Mouse (Mus musculus) liver, adult (tissue): ENCODE measurements around the gene Slc39a11.

ENCODE experiments used
- GATA4 ChIP-seq: IDR thresholded peaks from 2 replicates; pipeline ENCODE4 v1.6.1; 2014; ENCODE audit warnings: mild to moderate bottlenecking, low read length; ENCODE audit not compliant: insufficient replicate concordance

The Slc39a11 gene

DNA sequence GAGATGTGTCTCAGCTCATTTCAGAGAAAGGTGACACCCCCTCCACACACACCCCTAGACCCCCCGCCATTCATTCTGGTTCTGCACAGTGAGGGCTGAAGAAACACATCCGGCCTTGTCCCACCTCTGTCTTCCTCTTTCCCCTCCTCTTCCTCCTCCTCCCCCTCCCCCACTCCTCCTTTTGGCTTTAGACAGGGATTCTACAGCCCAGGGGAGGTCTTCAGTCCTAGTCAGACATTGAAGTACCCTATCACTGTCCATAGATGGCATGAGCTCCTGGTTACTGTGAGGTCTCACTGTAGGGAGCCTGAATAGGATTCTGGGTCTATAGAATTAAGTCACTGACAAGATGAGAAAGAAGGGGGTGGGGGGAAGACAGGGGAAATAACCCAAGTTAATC lies 28.9 kb downstream of the Slc39a11 start:
- no peak for TF ChIP-seq GATA4

DNA sequence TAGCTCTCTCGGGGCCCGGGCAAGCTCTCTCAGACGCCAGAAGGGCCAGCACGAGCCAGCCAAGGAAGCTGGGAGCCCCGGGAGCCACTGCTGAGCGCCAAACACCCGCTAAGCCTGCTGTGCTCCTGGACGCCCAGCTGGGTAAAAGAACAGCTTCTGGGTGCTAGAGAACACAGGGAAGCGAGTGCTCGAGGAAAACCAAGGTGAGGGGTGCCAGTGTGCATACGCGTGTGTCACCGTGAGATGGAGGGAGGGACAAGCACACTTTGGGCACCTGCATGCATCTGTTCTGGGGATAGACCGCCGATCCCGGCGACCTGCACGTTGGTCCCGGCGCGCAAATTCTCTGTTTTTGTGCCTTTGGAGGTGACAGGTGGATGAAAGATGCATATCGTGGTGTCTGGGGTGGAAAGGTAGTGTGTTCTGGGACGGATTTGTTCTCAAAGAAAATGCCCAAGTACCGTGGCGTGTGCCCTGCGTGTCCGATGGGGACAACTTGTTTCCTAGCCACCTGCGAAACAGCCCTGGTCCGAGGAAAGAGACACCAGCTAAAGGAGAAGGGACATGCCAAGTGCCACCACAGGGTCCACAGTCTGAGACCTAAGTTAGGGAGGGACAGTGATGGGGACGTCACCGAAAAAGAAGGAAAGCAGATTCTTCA lies 30.3 kb downstream of the Slc39a11 start:
- no peak for TF ChIP-seq GATA4

DNA sequence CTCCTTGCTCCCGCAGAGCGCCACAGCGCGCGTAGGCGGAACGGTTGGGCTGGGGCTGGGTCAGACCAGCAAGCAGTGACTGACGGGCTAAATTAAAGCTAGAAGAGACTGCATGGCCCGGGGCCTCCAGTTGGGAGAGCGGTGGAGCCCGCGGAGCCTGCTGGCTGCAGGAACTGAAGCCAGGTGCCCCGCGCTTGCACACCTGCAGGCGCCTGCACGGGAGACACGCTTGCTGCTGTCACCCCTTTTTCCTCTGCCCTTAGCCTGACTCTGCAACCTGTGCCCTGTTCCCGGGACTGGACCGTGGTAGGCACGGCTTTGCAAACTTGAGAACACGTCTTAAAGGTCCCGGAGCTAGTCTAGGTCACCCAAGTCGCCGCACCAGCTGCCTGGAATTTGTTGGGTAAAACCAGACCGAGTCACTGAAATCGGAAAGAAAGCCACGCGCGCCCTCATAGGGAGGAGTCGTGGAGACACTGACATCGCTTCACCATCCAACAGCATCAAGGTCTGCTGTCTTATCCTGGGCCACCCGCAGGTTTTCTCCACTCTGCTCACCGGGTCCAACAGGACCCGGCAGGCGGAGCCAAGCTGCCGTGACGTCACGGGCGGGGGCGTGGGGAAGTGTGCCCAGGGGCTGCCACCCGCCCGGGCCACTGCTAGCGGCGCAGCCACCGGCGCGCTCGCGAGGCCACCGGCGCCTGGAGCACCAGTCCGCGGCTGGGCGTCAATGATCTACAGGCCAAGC lies 31.0 kb downstream of the Slc39a11 start, which contains the start of gene Sstr2:
Gene Sstr2 (plus strand): TSS at position 671 of the 748 bp plus-strand sequence.
- no peak for TF ChIP-seq GATA4

DNA sequence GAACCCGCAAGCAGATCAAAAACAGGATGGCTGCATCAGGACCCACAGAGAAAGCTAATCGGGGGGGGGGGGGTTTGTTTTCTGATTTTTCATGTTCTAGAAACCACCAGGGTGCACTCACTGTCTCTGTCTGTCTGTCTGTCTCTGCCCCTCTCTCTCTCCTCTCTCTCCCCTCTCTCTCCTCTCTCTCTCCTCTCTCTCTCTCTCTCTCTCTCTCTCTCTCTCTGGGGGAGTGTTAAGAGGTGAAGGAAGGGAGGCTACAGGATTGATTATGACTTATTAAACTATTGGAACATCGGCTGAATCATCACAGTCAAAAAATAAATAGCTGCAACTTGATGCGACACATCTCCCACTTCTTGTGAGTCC lies 31.6 kb downstream of the Slc39a11 start:
- no peak for TF ChIP-seq GATA4

DNA sequence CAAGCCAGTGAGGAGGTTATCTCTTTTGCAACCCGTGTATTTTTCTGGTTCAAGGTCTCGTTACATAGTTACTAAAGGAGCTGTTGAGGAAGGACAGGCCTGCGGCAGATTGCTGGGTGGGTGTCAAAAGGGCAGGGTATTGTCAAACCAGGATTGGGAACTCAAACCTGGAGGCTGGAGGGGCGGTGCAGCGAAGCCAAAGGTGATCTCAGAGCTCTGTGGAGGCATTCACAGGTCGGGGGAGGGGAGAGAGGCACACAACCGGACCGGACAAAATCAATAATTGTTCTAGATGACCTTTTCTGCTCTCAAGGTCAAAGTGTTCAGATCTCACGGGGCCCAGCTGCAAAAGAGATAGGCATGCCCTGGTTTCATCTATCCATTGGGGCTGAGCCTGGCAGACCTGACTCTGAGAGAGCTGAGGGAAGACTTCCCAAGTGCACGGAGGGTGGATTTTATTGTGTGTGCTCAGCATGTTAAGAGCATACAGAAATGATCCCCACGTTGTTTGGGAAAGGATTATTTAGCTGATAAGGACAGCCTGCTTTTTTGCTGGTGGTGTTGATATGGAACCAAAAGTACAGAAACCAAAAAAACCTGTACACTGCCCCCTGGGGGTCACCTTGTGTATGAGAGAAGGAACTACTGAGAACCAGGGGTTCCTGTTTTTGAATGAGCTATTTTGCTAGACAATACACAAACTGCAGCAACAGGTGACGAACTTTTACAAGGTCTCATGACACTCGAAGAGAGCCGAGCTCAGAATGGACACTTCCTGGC lies 32.6 kb downstream of the Slc39a11 start:
- peak; percentile 35; the same call in 1 of the 2 replicates for TF ChIP-seq GATA4

DNA sequence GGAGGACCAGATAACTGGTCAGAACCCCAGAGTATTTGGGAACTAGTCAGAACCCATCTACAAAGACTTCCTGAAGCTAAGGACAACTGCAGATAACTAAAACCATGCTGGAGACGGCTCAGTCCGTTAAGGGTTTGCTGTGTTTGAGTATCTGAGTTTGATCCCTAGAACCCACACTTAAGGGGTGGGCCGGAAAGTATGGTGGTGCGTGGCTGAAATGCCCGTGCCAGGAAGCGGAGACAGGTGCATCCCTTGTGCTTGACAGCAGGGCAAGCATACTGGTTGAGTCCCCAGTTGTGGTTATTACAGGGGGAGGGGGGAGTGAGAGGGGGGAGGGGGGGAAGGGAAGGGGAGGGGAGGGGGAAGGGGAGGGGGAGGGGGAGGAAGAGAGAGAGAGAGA lies 35.4 kb downstream of the Slc39a11 start:
- TF ChIP-seq GATA4, result no peak

DNA sequence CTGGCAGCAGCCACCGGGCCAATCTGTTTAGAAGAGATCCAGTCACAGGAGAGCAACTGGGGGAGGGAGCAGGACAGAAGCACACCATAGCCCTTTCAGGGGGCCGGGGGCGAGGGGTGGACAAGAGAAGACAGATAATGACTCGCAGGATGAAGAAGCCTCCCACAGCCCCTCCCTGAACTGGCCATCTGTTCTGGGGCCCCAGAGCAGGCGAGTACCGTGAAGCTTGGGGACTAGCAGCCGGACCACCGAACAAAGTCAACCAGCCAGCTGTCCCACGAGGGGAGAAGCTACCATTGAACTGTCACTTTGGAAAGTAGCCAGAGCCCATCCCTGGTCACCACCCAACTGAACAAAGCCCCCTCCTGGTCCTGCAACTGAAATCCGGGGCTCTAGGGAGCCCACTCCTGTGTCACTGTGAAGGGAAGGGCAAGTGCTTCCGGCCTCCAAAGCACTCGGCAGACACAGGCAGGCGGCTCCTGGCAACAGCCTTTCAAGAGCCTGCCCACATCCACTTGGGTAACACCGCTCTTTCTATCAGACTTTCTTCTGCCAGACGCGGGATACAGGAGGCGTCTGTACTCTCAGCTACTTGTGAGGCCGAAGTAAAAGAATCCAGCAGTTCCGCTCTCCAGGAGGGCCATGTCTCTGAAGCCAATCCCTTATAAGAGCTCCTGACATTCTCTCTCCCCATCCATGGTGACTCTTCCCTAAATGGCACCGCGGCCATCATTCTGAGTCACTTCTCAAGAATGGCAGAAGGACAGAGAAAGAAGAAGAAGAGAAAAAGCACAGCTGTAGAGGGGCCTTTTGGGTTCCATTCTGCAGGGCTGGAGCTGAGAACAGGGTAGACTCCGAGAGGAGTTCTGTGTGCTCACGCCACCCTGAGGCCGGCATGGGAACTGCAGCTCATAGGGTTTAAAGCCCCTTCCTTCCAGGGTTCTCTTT lies 37.9 kb downstream of the Slc39a11 start:
- TF ChIP-seq GATA4, result no peak

GRCm38 (mm10) chr11:113611112-113611646 lies 38.7 kb downstream of the Slc39a11 start:
- no peak for TF ChIP-seq GATA4

DNA sequence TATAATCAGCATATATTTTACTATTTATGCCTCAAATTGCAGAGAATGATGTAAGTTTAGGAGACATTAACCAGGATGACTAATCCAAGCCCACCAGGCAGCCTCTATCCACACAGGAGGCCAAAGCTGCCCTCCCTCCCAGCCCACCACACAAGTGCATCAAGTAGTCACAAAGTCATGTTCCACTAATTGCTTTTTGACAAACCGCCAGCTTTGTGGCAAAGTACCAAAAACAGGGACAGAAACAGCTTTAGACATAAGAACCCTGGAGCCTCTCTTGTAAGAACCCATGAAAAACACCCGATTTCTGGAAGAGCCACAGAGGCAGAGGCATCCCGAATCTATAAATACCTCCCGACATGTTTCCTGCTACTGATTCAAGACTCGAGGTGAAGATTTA lies 39.6 kb downstream of the Slc39a11 start:
- no peak for TF ChIP-seq GATA4

DNA sequence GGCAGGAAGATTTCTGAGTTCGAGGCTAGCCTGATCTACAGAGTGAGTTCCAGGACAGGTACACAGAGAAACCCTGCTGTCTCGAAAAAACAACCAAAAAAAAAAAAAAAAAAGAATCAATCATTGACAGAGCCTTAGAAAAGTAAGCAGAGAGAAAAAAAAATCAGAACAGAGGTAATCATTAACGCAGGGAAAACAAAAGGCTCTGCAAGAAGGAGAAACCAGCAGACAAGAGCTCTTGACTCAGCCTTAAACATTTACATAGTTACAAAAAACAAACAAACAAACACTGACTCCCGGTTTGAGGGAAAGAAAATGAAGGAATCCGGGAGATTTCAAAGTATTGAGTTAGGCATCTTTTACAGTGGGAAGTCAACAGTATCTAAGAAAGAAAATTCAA lies 40.3 kb downstream of the Slc39a11 start:
- TF ChIP-seq GATA4, result no peak

GRCm38 (mm10) chr11:113607556-113607955 lies 42.3 kb downstream of the Slc39a11 start:
- no peak for TF ChIP-seq GATA4

DNA sequence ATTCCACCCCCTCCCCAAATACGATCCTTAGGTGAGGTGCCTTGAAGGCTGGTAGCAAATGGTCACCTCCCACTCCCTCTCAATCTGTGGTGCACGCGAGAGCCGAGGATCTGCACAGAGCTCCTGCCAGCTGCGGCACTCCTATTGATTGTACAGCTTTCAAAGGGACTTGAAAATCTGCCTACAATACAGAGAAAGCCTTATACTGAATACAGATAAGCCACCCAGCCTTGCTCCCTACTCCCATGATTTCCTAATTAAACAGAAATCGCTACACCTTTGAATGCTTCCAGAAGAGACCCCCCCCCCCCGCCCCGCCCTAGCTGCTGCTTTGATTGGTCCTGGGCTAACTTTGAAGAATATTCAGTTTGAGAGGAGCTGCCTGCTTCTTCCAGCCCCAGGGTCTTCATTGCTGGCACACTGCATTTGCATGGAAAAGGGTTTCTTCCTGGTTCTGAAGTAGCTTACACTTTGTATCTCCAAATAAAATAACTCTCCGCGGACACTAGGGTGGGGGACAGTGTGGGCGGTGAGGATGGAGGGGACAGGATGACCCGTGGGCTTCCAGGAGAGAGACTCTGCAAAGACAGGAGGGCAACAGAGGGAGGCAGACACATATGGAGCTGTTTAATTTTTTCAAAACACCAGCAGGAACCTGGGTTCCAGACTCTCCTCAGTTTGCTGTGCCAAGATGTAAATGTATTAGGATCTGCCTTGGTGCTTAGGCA lies 48.1 kb downstream of the Slc39a11 start:
- TF ChIP-seq GATA4, result no peak

DNA sequence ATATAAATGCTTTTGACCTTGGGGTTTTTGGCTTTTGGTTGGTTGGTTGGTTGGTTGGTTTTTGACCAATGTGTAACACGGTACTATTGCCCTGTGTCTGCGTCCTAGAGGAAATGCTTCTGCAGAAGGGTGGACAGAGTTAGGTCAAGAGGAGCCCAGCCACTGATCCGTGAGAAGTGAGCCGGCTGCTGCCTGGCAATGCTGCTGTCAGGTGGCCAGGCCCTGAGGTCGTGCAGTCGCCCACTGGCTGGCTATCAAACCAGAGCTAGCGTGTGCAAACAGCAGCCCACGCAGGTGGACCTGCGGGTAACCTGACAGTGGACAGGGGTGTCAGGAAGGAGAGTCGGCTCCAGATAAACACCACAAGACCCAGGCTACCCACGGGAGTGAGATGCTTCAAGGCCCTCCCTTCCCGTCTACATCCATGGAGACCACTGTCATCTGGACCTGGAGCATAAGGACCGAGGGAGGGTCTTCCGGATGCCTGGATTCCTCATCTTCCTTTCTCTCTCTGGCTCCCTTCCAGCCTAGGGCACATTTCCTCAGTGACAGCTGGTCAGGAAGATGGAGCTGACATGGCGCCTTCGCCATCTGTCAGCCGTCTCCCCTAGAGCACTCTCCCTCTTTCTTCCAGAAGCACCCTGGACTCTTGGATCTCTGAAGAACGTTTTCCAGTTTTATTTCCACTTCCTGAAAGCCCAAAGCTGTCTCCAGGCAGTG lies 49.2 kb downstream of the Slc39a11 start:
- no peak for TF ChIP-seq GATA4
